Mouse (Mus musculus) adrenal gland, adult (tissue): ENCODE results near the gene Gng11.

ENCODE experiments used
- DNase-seq, 2 experiments: peaks; one replicate each; pipeline ENCODE4 v3.0.0; 2022 to 2023; ENCODE audit warnings: low spot score in 1 of 2; ENCODE audit not compliant: inconsistent age in 2 of 2

Gene Gng11

DNA sequence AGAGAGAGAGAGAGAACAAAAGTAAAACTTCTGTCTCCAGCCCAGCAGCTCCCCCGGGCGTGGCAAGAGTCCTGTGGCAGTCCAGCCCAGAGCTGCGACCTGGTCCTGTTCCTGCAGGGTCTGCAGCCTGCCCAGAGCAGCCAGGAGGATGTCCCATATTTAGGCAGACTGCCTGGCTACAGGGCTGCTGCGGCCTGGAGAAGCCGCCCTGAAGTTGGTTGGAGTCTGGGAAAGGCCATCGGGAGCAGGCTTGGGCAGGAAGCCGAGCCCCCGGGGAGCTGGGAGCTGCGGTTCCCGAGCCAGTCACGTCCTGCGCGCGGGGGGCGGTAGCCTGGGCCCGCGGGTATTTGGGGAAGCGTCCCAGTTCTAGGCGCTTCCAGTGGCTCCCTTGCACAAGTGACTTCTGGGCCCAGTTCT lies at the start of gene Gng11:
TSS of gene Gng11 (plus strand) at position 15 of the 417 bp plus-strand sequence.
- DNase-seq, result peak; percentile 66 to 82

DNA sequence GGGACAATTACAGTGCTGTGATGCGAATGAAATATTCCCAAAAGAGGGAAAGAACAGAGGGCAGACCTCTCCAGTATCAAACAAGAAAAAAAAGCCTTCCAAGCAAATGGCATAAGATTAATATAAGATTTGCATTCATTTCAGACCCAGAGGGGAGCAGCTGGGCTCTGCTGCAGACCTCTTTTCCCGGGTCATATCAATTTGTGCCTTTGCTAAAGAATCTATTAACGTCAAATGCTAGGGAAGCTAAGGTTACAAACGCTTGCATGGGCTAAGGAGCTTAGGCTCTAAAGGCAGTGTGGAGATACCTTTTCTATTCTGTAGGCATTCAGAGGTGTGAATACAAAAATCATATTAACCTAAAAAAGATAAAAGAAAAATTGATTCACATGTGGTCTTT lies 48.7 kb upstream of the Gng11 start:
- DNase-seq, result no peak

DNA sequence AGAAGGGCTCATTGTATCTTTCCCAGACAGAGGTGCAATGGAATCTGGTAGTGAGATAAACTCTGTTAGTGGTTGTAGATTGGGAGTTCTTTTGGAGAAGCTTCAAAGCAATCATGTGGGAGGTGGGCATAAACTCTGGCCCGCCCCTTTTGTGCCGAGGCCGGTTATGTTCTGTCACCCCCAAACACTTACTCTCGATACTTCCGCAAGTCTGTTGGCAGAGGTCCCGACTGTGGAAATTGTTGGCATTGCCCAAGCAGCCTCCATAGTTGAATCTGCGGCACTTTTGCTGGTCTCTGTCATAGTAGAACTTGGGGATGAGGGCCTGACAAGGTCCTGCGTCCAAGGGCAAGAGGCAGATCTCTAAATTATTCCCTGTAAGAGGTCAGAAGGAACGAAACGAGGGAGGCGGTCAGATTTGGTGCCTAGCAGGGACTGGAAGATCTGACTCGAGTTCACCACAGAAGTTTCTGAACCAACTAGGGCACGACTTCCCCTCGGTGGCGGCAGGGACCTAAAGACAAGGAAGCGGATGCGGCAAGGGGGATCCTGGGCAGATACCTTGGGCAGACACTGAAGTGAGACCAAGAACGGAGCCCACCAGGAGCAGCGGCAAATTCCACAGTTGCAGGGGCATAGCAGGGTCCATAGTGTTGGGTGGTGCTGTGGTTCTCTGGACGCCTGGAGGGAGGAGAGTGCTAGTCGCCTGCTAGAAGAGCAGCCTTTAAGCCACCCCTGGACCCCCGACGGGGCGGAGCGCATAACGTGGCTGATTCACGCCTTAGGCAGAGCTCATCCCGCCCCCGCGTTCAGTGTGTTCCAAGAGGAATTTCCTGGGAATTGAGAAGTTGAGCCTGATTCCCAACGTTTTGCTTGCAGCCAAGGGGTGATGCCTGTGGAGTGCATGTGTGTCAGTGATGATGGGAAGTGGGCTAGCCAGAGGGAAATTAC lies 35.8 kb upstream of the Gng11 start:
- peak; percentile 12 to 54 for DNase-seq

DNA sequence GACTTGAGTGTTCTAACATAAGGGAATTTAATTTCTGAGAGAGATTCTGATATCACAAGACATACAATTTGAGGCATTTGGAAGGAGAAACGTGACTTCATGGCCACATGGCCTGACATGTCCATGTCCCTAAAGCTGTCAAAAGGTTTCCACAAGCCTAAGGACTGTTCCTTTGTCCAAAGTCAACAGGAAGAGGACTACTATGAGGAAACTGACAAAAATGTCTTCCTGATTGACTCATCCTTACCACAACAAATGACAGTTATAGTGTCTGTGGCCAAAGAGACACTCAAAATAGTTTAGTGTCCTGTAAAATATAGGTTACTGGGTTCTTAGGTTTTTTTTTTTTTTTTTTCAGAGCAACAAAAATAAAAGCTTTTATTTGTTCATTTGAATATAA lies 30.0 kb upstream of the Gng11 start:
- no peak for DNase-seq

DNA sequence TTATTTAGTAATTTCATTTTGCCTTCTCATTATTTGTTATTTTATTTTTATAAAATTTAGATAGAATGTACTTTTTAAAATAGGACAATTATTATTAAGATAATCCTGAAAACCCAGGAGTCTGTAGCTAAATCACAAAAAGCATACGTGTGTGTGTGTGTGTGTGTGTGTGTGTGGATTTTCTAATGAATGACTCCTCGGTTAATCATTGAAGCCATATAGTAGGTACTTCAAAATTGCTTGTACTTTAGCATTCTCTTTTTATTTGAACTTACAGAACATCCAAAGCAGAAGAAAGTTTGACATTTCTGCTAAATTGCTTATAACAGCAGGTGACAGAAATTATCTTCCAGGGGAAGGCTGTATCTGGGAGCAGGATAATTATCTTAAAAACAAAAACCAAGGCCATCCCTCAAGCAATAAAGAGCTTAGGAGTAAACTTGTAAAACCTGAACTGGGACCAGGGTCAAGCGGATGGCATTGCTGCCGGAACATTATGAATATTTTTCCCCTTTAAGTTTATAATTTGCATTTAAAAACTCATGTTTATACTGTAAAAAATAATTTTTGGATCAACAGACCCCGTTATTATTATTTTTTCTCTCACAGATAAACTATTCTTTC lies 20.9 kb upstream of the Gng11 start:
- no peak for DNase-seq

DNA sequence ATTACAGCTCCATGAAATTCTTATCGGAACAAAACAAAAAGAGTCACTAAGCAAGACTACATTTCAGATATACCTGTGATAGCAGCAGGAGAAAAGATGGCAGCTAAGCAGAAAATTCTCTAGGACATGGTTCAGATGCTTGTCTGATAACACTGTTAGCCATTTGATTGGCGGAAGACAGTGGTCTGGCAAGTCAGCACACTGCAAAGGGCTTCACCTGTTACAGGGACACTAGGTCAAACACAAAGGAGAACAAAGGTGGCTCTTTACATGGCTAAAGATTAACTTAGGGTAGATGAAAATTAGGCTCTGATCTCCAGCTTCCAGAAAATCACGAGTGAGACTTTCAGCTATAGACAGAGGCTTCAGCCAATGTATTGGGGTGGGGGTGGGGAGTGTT lies 15.0 kb upstream of the Gng11 start, which contains the start of gene Tfpi2:
TSS of gene Tfpi2 (minus strand) at position 170 of the 400 bp plus-strand sequence.
- DNase-seq, result no peak

DNA sequence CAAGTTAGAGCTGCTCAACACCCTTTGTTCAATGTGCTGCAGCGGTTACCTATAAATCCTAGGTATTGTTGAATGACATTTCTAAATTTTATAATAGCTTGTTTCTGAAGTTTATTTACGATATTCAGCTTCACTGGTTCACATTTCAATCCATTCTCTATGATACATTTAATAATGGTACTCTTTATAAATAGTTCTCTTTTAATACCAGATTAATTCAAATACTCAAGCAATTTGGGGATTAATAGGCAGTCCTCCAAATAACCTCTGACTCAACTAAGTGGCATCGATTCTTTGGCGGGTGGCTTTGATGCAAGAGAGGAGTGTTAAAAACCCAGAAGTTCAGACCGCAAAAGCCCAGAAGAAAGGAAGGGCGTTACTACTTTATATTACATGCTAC lies 10.2 kb upstream of the Gng11 start, which contains the start of gene Gngt1:
TSS of gene Gngt1 (plus strand) at position 301 of the 400 bp plus-strand sequence.
- no peak for DNase-seq

DNA sequence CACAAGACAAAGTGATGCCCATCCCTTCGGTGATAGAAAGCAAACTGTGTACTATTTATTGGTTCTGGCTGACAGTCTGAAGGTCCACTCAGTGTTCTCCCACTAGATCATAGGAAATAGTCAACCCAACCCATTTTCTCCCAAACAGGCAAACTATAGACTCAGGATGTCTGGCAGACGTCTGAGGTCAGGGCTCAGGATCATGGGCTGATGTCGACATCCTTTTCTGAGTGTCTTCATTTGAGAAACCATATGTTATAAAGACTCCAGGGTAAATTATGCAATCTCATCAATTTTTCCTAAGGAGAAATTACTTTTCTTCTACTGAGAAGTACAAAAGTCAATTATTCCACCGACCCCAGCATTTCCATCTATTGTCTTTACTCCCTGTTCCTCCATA lies 5.6 kb upstream of the Gng11 start:
- DNase-seq, result no peak

DNA sequence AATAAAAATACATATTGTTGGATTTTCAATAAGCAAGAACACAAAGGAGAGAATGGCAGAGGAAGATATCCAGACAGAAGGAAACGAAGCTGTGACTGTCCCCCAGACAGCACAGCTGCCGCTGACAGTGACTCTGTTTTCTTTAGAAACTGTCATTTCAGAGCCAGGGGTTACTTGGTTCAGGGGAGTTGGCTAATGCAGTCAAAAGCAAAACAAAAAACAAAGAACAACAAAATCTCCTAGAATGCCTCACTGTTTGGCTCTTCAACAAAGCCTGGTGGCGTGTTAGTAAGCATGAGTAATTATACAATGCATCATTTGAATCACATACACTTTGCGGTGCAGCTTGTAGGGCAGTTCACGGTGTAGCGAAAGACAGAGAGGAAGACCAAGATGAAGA lies 4.4 kb upstream of the Gng11 start:
- no peak for DNase-seq

DNA sequence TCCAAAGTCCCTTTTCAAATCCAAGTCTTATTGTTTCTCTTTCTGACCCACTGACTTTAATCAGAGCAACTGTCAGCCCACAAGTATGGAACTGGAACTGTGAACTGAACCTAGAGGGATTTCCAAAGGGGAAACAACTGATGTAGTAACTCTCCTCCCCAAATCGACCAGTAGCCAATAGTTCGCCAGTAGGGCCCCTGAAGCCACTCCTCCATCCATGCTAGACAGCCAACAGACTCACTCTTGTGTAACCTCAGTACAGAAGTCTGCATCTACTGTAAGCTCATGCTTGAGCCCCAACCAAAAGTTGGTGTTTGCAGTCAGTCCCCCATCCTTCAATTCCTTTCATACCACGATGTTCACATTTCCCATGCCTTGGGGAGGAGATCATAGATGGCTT lies 3.0 kb upstream of the Gng11 start:
- no peak for DNase-seq

DNA sequence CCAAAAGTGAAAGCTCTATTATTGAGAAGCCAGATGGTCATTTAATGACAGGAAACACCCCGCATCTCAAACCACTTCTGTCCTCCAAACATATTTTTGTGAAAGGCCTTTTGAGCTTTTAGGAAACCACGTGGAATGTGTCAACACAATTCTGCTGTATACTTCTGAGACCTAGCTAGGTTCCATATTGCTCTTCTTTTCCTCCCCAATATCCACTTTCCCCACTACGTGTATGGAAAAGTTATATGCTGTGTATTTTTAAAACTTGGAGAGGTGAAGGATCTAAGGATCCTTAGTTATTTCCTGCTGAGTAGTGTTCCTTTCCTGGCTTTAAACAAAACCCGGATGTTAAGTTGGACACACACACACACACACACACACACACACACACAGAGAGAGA lies 259 bp upstream of the Gng11 start:
- peak in 1 of 2 experiments; percentile 46 for DNase-seq

DNA sequence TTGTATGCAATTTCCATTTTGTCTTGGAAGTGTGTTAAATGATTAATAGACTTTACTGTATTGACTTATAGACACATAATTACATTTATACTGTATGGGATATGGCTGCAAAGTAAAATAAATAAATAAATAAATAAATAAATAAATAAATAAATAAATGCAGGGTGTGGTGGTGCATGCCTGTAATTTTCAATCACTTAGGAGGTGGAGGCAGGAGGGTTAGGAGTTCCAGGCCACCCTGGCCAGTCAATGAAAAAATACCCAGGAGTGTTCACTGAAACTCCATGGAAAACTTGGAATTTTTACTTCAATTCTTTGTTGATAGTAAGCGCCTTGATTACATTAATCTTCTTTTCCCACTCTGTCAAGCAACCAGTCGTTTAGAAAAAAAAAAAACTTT lies 1.1 kb downstream of the Gng11 start:
- DNase-seq, result no peak

DNA sequence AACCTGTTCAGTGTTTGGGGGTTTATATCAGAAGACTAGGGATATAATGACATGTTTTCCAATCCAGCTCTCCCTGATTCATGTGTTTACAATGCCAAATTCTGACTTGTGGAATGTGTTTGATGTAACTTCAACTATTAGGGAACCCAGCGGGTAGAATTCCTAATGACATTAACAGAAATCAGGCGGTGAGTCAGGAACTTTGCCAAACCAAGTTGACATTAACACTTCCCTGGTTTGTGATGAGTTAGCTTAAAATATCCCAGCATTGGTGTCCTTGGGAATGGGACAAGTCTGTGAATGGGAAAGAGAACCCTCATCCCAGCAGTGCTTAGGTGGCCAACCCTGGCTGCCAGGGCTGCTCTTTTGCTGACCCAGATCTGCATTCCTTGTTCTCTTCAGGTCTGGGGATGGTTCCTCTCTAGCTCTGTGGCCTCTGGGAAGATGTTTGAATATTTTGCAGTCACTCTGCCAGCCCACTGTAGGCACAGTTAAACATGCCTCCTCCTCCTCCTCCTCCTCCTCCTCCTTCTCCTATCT lies 4.9 kb downstream of the Gng11 start:
- no peak for DNase-seq

DNA sequence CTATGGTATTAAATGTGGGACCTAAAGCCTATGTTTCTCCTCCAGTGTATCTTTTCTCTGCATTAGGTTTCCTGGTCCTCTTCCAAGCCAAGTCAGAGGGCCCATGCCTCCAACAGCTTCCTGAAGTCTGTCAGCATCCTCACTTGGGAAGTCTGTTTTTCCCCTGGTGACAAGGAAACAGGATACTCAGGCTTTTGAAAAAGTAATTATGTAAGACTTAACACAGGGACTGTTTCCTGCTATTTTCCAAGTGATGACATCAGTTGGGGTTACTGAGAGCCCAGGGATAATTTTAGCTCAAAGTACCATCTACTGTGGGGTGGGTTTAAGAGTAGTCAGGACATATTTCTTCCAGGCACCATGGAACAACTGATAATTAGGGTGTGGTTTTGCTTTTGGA lies 5.8 kb downstream of the Gng11 start:
- DNase-seq, result peak in 1 of 2 experiments; percentile 50

DNA sequence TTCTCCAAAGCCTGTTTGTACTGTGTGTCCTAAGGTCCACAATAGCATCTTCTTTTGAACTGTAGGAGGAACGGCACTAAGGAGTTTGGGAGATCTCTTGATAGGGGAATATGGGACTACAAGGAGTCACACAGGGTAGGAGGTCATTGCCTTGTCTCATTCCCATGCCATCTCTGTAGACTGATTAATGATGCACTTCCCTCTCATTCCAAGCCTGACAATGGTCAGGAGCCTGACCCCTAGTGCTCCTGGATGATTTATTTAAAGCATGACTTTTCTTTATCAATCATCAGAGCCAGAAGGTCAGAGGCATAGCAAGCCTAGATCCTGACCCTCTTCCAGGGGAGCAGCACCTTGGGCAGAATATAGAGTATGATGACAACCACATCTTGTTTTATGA lies 18.9 kb downstream of the Gng11 start:
- DNase-seq, result peak in 1 of 2 experiments; percentile 46

DNA sequence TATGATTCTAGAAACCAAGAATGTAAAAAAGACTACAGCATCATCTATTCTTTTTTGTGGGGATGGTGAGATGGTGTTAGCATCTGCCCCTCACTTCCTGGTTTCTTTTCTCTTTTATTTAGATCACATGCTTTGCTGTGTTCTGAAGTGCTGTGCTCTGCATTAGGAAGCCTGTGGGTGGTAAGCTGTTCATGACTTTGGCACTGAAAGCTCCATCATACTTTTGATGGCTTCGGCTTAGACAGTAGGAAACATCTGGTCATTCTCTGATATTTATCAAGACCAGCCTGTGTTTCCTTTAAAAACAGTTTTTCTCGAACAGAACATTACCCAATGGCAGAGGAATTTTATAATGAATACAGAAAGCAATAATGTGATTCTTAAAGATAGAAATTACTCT lies 22.7 kb downstream of the Gng11 start:
- DNase-seq, result no peak

DNA sequence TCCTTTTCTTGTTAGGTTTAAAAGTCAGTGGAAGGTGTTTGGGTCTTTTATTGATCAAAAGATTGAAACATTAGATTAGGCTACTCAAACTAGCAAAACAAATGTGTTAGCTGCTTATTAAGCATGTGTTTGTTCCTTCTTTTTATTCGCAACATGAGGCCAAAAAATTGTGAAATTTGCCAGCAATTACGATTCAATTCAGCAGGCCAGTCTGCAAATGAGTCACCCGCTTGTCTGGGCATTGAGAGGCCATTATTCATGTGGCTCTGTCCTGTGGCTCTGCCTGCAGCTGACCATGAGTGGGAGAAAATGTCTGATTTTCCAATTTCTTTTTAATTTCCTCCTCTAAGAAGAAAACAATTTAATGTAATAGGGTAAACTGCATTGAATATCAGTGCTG lies 27.3 kb downstream of the Gng11 start:
- peak; percentile 16 to 80 for DNase-seq

DNA sequence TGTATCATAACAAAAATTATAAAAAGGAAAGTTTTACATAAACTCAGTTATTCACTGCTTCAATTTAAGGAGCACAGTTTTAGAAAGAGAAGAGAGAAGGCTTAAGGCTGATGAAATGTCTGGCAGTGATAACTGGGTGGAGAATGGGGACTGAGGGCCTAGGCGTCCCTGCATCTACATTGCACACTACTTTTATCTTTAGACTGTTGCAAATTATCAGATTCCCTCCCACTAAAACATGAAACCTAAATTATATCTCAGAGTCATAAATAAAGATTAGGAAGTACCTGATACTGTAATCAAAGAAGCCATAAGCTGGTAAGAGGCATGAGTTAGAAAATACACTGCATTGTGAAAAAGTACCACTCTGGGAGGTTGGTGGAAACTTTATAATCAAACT lies 38.1 kb downstream of the Gng11 start:
- no peak for DNase-seq

DNA sequence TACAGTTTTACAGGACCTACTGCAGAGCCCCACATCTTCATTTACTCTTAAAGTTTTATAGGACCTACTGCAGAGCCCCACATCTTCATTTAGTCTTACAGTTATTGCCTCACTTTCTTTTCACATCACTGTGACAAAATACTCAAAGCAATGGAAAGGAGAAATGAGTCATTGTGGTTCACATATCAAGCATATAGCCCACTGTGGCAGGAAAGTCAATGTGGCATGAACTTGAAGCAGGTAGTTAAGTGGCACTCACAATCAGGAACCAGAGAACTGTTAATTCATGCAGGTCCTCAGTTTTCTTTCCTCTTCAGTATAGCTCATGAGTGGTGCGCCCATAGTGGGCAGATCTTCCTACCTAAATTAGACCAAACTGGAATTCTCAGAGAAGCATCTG lies 43.5 kb downstream of the Gng11 start:
- no peak for DNase-seq

DNA sequence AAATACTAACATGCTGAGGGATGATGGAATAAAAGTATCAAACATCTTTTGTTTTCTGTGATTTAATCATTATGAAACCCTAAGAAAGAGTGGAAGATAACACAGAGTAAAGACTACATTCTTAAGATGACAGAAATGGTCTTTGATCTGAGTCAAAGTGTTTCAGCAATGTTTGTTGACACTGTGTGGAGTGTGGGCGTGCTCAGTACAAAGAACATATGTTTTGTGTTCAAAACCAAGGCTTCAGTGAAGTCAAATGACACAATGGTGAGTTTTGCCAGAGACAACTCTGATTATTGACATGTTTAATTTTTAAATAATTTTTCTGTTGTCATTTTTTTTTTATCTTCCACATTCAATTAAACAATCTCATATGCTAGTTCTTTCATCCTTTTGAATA lies 49.1 kb downstream of the Gng11 start:
- no peak for DNase-seq

DNA sequence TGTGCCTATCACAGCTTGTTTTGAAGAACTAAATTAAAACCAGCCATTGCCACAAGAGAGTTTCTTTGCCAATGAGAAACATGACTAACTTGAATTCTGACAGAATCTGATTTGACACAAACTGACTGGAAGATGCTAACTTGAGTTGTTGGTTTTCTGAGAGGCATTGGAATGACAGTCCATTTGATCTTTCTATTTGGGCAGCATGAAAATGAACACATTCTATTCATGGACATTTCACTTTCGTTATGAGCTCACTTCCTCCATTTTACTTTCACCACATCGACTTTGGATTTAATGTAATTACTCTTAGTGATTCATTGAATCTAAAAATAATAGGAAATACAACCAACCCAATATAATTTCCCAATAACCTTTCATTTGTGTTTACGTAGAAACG lies 50.7 kb downstream of the Gng11 start:
- no peak for DNase-seq
